Mouse (Mus musculus): ENCODE data around the gene Odaph.
A peak's percentile ranks its signal among the peaks of the same experiment; 100 is the strongest.

Odaph gene

GRCm38 (mm10) chr5:91989261-91989660 is 2.0 kb downstream of the Odaph start:
- no peak for DNase-seq (ENCODE audit: low read depth)

DNA sequence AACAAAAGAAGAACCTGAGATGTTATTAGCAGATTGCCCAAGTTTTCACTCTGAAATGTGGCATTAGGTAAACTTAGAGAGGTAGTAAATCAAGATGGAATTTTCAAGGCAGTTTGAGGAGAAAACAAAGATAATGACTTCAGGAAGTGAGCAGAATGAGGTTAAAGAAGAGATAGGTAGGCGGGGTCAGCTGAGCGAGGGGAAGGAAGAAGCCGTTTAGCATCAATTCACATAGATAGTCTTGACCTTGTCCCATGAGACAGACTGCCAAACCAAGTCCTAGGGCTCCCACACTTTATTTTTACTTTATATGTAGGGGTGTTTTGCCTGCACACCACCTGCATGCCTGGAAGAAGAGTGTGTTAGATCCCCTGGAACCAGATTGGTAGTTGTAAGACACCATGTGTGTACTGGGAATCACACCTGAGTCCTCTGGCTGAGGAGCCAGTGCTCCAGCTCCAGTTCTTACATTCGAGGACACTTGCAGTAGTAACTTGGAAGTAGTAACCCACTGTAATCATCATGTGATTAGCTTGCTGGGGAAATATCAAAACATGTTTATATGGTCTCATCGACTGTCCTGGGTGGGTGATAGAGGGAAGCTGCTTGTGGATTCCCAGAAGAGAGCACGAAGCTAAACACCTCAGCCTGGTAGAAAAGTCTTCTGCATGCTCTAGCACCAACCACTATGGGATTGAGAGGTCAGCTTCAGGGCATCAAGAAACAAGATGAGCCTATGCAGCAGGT is 4.1 kb downstream of the Odaph start:
- no peak for DNase-seq (ENCODE audit: low read depth)

GRCm38 (mm10) chr5:91993061-91993460 is 5.8 kb downstream of the Odaph start:
- no peak for DNase-seq (ENCODE audit: low read depth)

DNA sequence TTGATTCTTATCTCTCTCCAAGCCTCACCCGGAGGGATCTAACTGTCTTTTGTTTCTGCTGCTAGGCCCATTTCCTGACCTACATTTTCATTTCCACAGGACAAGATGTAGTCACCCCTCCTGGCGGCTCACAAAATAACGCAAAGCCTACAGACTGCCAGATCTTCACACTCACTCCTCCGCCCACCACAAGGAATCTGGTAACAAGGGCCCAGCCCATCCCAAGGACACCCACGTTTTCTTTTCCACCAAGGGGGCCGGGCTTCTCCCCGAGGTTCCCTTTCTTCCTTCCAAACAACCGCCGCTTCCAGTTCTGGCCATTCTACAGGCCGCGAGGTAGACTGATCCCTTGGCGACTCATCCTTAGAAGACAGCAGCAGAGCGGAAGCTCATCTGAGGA is 7.3 kb downstream of the Odaph start:
- no peak for DNase-seq (ENCODE audit: low read depth)

- DNase-seq (ENCODE audit: low read depth) = peak; percentile 44
These were observed 13.5 kb downstream of the Odaph start for GRCm38 (mm10) chr5:92000770-92001169.

GRCm38 (mm10) chr5:92003011-92003410 is 15.7 kb downstream of the Odaph start:
- DNase-seq (ENCODE audit: low read depth) = peak; percentile 69

DNA sequence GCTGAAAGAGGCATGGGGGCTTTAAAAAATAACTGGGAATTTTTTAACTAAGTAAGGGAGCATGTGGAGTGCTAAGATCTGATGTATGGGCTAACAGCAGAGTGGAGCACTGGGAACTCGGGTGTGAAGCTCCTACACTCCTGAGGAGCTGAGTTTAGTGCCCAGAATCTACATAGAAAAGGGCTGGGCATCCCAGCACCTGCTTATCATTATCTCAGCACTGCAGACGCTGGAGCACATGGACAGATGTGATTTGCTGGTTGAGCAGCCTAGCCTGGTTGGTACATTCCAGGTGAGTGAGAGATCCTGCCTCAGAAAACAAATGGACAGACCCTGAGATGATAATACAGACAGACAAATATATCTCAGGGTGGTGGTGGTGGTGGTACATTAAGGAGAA is 22.6 kb downstream of the Odaph start:
- no peak for DNase-seq (ENCODE audit: low read depth)

- DNase-seq (ENCODE audit: low read depth) = no peak
These were observed 24.5 kb downstream of the Odaph start for GRCm38 (mm10) chr5:92011756-92012155.

- DNase-seq (ENCODE audit: low read depth) = no peak
These were observed 32.7 kb downstream of the Odaph start for GRCm38 (mm10) chr5:92019960-92020359.

DNA sequence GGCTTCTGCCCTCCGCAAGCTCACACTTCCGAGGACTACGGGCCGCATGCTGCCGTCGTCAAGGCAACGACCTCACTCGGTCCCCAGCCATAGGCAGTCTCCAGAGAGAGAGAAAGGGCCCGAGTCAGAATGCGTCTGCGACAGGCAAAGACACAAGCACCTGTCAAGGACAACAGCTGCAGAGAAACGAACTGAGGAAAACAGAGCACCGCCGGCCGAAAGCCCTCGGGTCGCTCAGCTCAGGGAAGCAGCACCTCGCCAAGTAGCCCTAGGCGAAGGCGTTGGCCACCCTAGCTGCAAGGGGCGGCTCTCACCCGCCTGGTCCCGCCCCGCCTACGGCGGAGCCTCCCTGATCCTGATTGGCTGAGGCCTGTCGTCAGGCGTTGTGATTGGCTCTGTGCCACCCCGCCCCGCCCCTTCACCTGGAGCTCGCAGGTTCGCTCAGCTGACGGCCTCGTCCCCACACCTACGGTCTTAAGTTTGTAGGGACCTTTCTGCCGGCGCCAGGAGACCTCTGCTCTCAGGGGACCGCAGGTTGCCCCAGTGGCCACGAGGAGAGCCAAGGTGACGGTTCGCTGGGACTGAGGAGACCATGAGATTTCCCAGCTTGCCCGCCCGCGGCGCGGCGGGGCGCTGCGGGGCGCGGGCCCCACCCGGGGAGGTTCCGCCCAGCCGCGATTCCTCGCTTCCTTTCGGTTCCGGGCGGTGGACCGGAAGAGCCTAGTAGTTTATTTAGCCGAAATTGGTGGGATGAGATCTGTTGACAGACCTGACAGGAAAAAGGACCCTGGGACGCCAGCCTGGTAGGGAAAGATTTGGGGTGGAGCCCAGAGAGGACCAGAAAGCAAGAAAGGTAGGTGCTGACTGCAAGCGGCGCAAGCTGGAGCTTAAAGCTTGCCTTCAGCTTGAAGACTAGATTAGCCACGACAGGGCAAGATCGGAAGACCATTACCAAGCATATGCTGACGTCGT is 55.4 kb downstream of the Odaph start:
- peak; percentile 97 for DNase-seq (ENCODE audit: low read depth)

GRCm38 (mm10) chr5:92043783-92044182 is 56.5 kb downstream of the Odaph start, which contains the start of gene Cdkl2:
Cdkl2 (minus strand) TSS chr5:92043883.
- DNase-seq (ENCODE audit: low read depth) = no peak
